Mouse (Mus musculus) inflammation-experienced regulatory T-cells, adult 6 months (primary cell): ENCODE data around the gene Abcb8. TPM values are rescaled to one million over a fixed set of nuclear protein-coding genes. Genes with fewer than 3 reads are reported as not detected.
"Not testable (repeated sequence)": the region's sequence is repeated elsewhere in the genome, so short reads cannot be mapped to it uniquely, and the experiment has no call there.

Source experiments
- ATAC-seq: one replicate; pipeline ENCODE4 v1.8.0; 2017
- polyA plus RNA-seq, 3 experiments: library from polyadenylated mRNA; unstranded; fragments of 100-300 nt; shearing (Covaris generic); gene quantifications; one replicate each; pipeline ENCODE4 v1.2.1; 2017

Gene Abcb8
- polyA plus RNA-seq, 3 experiments from 2014 or later, result 15.5 to 26.5 (median 20.9) TPM

GRCm38 (mm10) chr5:24369767-24370166, 23.7 kb upstream of the Abcb8 start:
- ATAC-seq, result no peak

DNA sequence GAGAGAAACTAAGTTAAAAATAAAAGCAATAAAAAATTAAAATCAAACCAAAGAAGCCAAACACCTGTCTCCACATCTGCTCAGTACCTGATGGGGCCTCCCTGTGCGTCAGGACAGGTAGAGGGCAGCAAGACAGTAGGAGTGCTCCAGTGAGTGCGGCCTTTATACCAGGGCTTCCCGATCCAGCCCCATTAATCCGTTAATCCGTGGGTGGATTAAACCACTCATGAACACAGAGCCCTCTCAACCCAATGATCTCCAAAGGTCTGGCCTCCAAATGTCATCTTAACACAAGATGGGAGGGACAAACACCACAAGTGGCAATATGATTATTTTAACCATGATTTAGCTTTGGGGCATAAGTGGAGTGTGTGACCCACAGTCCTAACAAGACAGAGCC, 19.7 kb upstream of the Abcb8 start:
- no peak for ATAC-seq

DNA sequence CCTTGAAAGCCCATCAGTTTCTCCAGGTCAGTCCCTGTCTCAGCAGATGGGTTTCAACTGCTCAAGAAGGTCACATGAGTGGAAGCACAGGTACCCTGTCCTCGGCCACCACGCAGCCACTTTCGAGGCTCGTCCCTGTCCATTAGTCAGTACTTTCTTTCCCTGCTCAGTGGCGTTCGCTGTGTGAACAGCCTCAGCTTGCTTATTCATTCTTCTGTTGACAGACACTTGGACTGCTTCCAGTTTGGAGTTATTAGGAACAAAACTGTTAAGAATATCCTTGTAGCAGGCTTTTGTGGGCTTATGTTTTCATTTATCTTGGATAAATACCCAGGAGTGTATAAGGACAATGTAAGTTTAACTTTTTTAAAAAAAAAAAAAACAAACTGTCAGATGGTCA, 19.2 kb upstream of the Abcb8 start:
- ATAC-seq, result no peak

DNA sequence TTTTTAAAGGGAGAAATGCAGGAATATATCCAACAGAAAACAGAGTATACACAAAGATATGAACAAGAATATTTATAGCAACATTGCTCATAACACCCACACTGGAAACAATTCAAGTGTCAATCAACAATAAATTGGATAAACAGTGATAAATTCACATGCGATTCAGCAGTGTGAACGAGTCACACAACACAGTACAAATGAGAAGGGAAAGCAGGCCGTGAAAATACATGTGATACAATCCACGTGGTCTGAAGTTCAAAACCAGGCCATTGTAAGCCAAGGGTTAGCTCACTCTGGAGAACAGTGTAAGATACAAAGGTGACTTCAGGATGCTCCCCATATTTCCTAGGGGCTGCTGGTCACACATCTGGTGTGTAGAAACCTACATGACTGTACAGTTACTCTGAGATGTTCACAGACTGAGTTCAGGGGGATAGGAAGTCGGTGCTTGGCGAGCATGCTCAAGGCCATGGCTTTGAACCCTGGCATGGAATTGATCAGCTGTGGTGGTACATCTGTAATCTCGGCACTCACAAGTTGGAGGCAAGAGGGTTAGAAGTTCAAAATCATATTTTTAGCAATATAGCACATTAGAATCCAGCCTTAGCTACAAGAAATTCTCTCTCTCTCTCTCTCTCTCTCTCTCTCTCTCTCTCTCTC, 18.7 kb upstream of the Abcb8 start:
- no peak for ATAC-seq

- ATAC-seq, result no peak
Measured at GRCm38 (mm10) chr5:24378700-24379099, 14.8 kb upstream of the Abcb8 start.

GRCm38 (mm10) chr5:24379501-24379900, 14.0 kb upstream of the Abcb8 start:
- no peak for ATAC-seq

GRCm38 (mm10) chr5:24380499-24380898, 13.0 kb upstream of the Abcb8 start:
- no peak for ATAC-seq

DNA sequence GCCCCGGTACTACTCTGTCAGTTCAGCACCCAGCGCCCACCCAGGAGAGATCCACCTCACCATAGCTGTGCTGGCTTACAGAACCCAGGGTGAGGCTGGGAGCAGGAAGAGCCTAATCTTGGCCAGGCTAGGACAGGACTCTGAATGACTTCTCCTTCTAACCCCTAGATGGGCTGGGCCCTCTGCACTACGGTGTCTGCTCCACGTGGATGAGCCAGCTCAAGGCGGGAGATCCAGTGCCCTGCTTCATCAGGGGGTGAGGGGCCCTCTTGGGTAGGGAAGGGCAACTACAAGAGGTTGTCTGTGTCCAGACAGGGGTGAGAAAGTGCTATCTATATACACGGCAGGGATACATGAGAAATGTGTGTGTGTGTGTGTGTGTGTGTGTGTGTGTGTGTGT, 12.0 kb upstream of the Abcb8 start:
- ATAC-seq, result no peak

DNA sequence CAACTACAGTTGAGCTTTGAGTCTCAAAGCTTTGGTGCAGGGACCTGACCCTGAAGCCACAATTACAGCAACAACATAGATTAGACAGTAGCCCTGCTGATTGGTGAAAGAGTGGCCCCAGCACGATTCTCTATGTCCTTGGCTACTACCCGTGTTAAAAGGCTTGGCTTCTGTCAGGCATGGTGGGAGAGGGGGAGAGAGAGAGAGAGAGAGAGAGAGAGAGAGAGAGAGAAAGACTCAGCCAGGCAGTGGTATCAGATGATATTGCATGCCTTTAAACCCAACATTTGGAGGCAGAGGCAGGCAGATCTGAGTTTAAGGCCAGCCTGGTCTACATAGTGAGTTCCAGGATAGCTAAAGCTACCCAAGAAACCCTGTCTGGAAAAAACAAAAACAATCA, 11.5 kb upstream of the Abcb8 start:
- no peak for ATAC-seq

DNA sequence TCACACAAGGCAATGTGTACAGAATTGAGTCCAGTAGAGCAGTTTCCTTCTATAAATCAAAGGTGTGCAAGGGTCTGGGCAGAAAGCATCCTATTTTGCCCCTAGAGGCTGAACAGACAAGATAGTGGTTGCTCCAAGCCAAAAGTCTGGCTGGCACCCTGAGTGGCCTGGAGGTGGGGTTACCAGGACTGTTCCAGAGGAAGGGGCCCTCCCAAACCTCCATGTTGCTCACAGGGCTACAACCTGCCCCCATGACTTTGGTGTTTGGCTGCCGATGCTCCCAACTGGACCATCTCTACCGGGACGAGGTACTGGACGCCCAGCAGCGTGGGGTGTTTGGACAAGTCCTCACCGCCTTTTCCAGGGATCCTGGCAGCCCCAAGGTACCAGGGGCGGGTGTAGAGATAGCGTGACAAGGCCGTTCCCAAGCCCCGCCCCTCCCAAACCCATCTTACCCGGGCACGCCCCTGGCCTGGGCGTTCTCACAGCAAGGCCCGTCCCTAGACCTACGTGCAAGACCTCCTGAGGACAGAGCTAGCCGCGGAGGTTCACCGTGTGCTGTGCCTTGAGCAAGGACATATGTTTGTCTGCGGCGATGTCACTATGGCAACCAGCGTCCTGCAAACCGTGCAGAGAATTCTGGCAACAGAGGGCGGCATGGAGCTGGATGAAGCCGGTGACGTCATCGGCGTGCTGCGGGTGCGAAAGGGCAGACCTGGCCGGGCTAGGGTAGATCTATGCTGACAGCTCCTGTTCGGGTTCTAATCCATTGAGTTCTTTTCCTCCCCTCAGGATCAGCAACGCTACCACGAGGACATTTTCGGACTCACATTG, 10.2 kb upstream of the Abcb8 start:
- ATAC-seq, result peak; percentile 82

GRCm38 (mm10) chr5:24384407-24384806, 9.1 kb upstream of the Abcb8 start:
- peak; percentile 27 for ATAC-seq

DNA sequence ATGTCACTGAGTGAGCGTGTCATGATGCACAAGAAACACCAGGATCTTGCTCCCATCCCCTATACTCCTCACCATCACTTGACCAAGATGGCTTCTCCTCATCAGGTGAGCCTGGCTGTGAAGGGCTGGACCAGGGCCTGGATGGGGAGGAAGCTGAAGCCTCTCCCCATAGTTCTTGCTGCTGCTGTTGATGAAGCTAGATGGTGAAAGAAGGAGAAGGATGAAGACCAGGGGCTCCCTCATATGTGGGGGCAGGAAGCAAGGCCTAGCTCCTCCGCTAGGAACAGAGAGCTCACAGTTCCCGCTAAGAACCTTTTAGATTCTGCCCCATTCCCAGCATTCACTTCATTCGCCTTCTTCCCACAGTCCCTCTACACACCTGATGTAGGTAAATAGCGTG, 8.1 kb upstream of the Abcb8 start:
- ATAC-seq, result no peak

GRCm38 (mm10) chr5:24385887-24386550, 7.4 kb upstream of the Abcb8 start:
- no peak for ATAC-seq

DNA sequence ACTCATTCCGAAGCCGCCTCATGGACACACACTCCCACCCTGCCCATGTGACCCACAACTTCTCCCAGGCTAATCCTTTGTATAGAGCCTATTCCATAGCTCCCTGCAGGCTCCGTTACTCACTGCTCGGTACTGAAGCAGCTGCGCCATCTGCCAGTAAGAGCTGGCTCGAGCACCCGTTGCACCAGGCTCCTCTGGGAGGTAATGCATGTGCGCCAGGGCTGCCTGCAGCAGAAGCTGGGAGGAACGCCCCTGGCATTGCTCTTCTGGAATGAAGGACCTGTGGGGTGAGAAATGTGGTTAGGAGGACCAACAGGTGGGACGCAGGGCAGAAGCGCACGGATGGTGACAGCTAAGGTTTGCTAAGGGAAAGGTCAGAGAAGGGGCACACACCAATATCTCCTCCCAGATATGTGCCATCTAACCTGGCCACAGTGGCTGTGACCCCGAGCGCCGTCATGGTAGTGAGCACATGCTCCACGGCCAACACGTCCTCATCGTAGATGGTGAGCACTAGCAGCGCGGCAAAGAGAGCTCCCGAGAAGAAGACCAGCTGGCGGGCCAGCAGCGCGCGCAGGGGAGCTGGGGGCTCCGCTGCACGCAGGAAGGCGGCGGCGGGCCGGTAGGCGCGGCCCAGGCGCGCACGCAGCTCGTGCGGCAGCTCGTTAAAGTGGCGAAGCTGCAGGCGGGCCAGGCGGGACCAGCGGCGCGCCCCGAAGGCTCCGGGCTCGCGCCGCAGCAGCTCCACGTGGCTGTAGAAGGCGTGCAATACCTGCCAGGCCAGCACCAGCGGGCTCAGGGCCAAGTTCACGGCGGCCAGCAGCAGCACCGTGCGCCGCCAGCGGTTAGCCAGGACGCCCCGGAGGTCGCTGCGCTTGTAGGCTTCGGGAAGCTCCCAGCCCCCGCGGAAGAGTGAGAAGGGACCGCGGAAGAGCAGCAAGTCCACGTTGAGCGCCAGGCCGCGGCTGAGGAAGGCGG, 5.9 kb upstream of the Abcb8 start:
- peak; percentile 17 for ATAC-seq

DNA sequence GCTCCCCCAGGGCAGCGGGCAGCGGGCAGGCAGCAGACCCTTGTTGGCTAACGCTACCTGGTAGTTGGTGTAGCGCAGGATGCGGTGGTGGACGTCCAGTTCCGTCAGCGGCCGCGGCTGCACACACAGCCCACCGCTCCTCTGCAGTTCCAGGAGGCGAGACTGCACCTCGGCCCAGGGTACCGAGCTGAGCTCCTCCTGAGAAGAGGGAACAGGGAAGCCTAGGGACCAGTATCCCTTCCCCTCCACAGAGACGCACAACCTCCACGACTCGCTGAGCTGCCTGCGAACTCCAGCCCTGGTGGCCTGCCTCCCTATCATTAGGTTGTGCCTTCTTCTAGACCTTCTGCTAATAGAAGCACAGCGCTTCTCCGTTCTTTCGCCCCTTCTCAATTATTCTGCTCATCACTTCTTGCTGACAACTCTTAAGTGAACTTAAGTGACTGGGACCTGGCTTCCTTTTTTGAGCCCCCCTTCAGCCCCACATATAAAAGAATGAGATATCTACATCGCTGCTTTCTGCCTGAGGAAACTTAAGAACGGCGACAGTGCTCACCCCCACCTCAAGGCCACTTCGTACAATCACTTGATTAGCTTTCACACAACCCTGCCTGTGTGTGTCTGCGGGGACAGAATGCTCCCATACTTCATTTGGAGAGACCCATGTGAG, 5.1 kb upstream of the Abcb8 start:
- ATAC-seq, result no peak

GRCm38 (mm10) chr5:24389011-24389657, 4.3 kb upstream of the Abcb8 start:
- ATAC-seq, result peak; percentile 42

DNA sequence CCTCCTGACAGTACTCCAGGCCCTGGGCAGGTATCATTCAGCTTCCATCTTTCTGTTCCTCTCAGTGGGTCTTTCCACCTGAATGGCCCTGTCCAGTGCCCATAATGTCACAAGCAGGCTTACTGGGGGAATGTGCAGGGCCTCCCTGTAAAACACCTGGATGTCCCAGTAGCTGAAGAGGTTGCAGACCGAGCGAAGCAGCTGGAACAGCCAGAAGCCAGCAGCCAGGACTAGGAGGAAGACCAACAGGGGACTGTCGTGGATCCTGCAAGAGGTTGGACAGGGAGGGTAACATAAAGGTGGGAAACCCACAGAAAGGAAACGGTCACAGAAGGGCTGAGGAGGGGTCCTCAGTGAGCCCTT, 3.8 kb upstream of the Abcb8 start:
- ATAC-seq, result no peak

DNA sequence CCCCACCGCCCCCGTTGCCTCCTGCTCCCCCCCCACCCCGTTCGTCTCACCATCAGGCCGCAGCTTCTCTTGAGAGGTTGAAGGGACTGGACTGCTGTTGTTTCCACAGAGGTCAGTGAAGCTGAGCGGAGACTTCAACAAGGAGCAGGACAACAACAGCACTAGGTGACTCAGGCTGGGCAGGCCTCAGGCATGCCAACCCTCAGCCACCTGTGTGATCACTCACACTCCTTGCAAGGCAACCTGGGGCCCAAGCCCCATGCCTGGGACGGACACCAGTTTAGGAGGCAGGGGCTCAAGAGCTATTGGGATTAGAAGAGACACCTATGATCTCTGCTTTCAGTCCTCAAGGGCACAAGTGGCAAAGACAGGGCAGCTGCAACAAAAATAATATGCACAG, 1.6 kb upstream of the Abcb8 start, which contains the start of gene Atg9b:
TSS of gene Atg9b (minus strand) at position 280 of the 400 bp plus-strand sequence.
- ATAC-seq, result no peak

DNA sequence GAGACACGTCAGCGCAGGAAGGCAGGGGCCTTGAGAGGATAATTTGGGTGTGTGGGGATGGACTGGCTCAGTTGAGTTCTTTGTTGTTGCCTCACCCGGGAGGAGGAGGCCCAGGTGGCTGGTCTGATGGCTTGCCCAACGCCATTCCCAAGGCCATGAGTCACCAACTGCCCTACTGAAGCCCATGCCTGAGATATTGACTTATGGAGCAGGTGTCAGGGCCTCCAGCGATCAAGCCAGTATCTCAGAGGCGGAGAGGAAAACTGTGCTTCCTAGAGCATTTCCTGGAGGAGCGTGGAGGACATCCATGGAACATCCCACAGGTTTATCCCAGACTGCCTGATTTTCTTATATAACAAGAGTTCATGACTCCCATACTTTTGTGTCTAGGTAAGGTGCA, 739 bp upstream of the Abcb8 start:
- no peak for ATAC-seq

DNA sequence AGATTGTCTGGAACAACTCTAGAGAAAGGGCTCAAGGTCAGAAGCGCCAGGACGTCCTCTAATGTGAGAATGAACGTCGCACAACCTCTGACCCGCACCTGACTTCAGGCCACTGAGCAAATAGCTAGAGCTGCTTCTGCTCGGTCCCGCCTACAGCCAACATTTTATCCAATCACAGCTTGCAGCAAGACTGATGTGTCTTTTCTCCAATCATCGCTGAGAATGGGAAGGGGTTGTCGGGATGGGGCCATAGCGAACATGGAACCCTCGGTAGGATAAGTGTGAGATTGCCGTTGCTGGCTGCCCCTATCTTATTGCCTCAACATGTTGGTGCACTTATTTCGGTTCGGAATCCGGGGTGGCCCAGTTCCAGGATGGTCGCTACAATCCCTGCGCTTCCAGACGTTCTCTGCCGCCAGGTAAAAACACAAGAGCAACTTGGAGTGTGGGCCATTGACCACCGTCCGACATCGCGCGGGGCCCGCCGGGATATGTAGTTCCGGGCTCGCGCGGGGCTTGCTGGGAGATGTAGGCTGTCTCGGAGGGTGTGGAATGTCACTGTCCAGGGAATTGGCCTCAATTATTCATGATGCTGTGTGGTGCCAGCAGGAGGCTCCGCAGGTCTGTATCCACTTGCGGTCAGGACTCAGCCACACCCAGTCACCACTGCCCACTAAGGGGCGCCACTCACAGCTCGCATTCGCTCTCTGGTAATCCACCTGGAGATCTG, 867 bp downstream of the Abcb8 start:
- peak; percentile 86 for ATAC-seq

GRCm38 (mm10) chr5:24396254-24396653, 2.8 kb downstream of the Abcb8 start:
- not testable (repeated sequence) for ATAC-seq
